Mouse (Mus musculus) hindbrain, embryonic 12.5 days (tissue): ENCODE data around the gene Cort. TPM values are rescaled to one million over a fixed set of nuclear protein-coding genes. Genes with fewer than 3 reads are reported as not detected.

Experiments
- ATAC-seq: fragments of 200-750 bp; cut with Nextera tagmentation; 2 replicates; pipeline ENCODE4 v1.8.0; 2017; ENCODE audit warnings: moderate TSS enrichment; ENCODE audit not compliant: low FRiP score
- H3K27ac ChIP-seq: fragments of 300-500 bp; sonication (generic); 2 replicates; pipeline ENCODE4 v1.5.1; 2016; ENCODE audit warnings: mild to moderate bottlenecking
- H3K27me3 ChIP-seq: fragments of 300-500 bp; sonication (generic); 2 replicates; pipeline ENCODE4 v1.6.1; 2016; ENCODE audit warnings: mild to moderate bottlenecking
- H3K36me3 ChIP-seq: fragments of 300-500 bp; sonication (generic); 2 replicates; pipeline ENCODE4 v1.6.1; 2016; ENCODE audit warnings: mild to moderate bottlenecking
- H3K4me1 ChIP-seq: fragments of 300-500 bp; sonication (generic); 2 replicates; pipeline ENCODE4 v1.6.1; 2016
- H3K4me2 ChIP-seq: fragments of 300-500 bp; sonication (generic); replicated peaks from 2 replicates; pipeline ENCODE4 v1.6.1; 2016; ENCODE audit warnings: mild to moderate bottlenecking
- H3K4me3 ChIP-seq: fragments of 300-500 bp; sonication (generic); 2 replicates; pipeline ENCODE4 v1.5.1; 2016; ENCODE audit warnings: mild to moderate bottlenecking
- H3K9ac ChIP-seq: fragments of 300-500 bp; sonication (generic); 2 replicates; pipeline ENCODE4 v1.6.1; 2016; ENCODE audit warnings: mild to moderate bottlenecking, moderate library complexity
- H3K9me3 ChIP-seq: fragments of 300-500 bp; sonication (generic); replicated peaks from 2 replicates; pipeline ENCODE4 v1.6.1; 2016; ENCODE audit warnings: mild to moderate bottlenecking
- WGBS: fragments of 180-500 bp; shearing (Covaris S2); methylation state at CpG from one replicate; pipeline ENCODE4 v1.1.7; 2016; 5-methylcytosine and 5-hydroxymethylcytosine counted together
- polyA plus RNA-seq: library from polyadenylated mRNA; unstranded; fragments of >200 nt; fragmentation: Nextera tagmentation; extraction: Ambion mirVana; gene quantifications from 2 replicates; pipeline ENCODE4 v1.2.1, GENCODE M21; 2016

Cort gene
- polyA plus RNA-seq, 1 experiment from 2014 or later = 0.34 TPM

- ATAC-seq = no peak
- no peak overlapping the region for H3K9ac ChIP-seq
- peaks cover 74% of the 10 kb centered on the region for H3K36me3 ChIP-seq
- 94% methylated on average over 6 of the region's 6 CpGs for WGBS
- H3K4me3 ChIP-seq = no peak overlapping the region
- no peak overlapping the region for H3K4me2 ChIP-seq
- H3K4me1 ChIP-seq = peaks cover 10% of the 10 kb centered on the region
- no peaks in the 10 kb centered on the region for H3K9me3 ChIP-seq
- H3K27me3 ChIP-seq = no peaks in the 10 kb centered on the region
- no peak overlapping the region for H3K27ac ChIP-seq
These were observed 34.6 kb upstream of the Cort start for GRCm38 (mm10) chr4:149161166-149161565.

- Histone ChIP-seq H3K36me3 (peaks cover 87% of the 10 kb centered on the region), H3K4me2 (no peak overlapping the region), H3K27me3 (no peaks in the 10 kb centered on the region), H3K4me3 (no peak overlapping the region), H3K4me1 (no peaks in the 10 kb centered on the region; the same call in 1 of the 2 replicates), H3K9ac (no peak overlapping the region), H3K9me3 (no peaks in the 10 kb centered on the region), H3K27ac (no peak overlapping the region)
- no peak for ATAC-seq
- 93% methylated on average over 13 of the region's 13 CpGs for WGBS
These were observed 33.3 kb upstream of the Cort start for GRCm38 (mm10) chr4:149159891-149160290.

GRCm38 (mm10) chr4:149159203-149159602 lies 32.6 kb upstream of the Cort start:
- Histone ChIP-seq H3K4me2 (no peak overlapping the region), H3K9ac (no peak overlapping the region), H3K4me1 (no peaks in the 10 kb centered on the region; the same call in 1 of the 2 replicates), H3K4me3 (no peak overlapping the region), H3K36me3 (peaks cover 94% of the 10 kb centered on the region), H3K9me3 (no peaks in the 10 kb centered on the region), H3K27me3 (no peaks in the 10 kb centered on the region), H3K27ac (no peak overlapping the region)
- 90% methylated on average over 2 of the region's 2 CpGs for whole genome bisulfite sequencing
- no peak for ATAC-seq

- Histone ChIP-seq H3K4me1 (no peaks in the 10 kb centered on the region), H3K36me3 (peaks cover 98% of the 10 kb centered on the region), H3K27me3 (no peaks in the 10 kb centered on the region), H3K4me3 (no peak overlapping the region), H3K27ac (no peak overlapping the region), H3K4me2 (no peak overlapping the region), H3K9me3 (no peaks in the 10 kb centered on the region), H3K9ac (no peak overlapping the region)
- no peak for ATAC-seq
- WGBS = 92% methylated on average over 8 of the region's 8 CpGs
These were observed 30.9 kb upstream of the Cort start for GRCm38 (mm10) chr4:149157415-149157973.

GRCm38 (mm10) chr4:149155711-149156110 lies 29.1 kb upstream of the Cort start:
- no peaks in the 10 kb centered on the region for H3K4me1 ChIP-seq
- no peak overlapping the region for H3K4me2 ChIP-seq
- no peak overlapping the region for H3K9ac ChIP-seq
- no peak overlapping the region for H3K27ac ChIP-seq
- H3K4me3 ChIP-seq = no peak overlapping the region
- no peaks in the 10 kb centered on the region for H3K27me3 ChIP-seq
- H3K36me3 ChIP-seq = peaks cover 99% of the 10 kb centered on the region
- H3K9me3 ChIP-seq = no peaks in the 10 kb centered on the region
- no peak for ATAC-seq
- 94% methylated on average over 6 of the region's 6 CpGs for WGBS

GRCm38 (mm10) chr4:149154859-149155258 lies 28.3 kb upstream of the Cort start:
- no peak for ATAC-seq
- H3K4me2 ChIP-seq = no peak overlapping the region
- H3K9ac ChIP-seq = no peak overlapping the region
- no peak overlapping the region for H3K27ac ChIP-seq
- no peaks in the 10 kb centered on the region for H3K9me3 ChIP-seq
- 97% methylated on average over 7 of the region's 7 CpGs for WGBS
- no peaks in the 10 kb centered on the region for H3K27me3 ChIP-seq
- no peaks in the 10 kb centered on the region for H3K4me1 ChIP-seq
- peaks cover 99% of the 10 kb centered on the region for H3K36me3 ChIP-seq
- H3K4me3 ChIP-seq = no peak overlapping the region

- no peak for ATAC-seq
- H3K4me1 ChIP-seq = 0 out of 2 replicates have a peak, but pooled peaks cover 3% of the 10 kb centered on the region
- H3K27me3 ChIP-seq = no peaks in the 10 kb centered on the region
- H3K9ac ChIP-seq = 0 out of 2 replicates have a peak overlapping the region, but pooled peaks have one; percentile 8
- H3K27ac ChIP-seq = no peak overlapping the region; the same call in 1 of the 2 replicates
- H3K36me3 ChIP-seq = peaks cover 67% of the 10 kb centered on the region
- no peaks in the 10 kb centered on the region for H3K9me3 ChIP-seq
- no peak overlapping the region for H3K4me3 ChIP-seq
- H3K4me2 ChIP-seq = no peak overlapping the region
- WGBS = 93% methylated on average over 11 of the region's 11 CpGs
These were observed 24.2 kb upstream of the Cort start for GRCm38 (mm10) chr4:149150721-149151120.

- H3K4me1 ChIP-seq = 0 out of 2 replicates have a peak, but pooled peaks cover 3% of the 10 kb centered on the region
- H3K9me3 ChIP-seq = no peaks in the 10 kb centered on the region
- 0 out of 2 replicates have a peak, but pooled peaks have one; percentile 22 for ATAC-seq
- peak overlapping the region; percentile 23; the same call in 1 of the 2 replicates for H3K27ac ChIP-seq
- H3K27me3 ChIP-seq = no peaks in the 10 kb centered on the region
- H3K4me2 ChIP-seq = no peak overlapping the region
- WGBS = 78% methylated on average over 11 of the region's 11 CpGs
- 0 out of 2 replicates have a peak overlapping the region, but pooled peaks have one; percentile 8 for H3K9ac ChIP-seq
- peaks cover 63% of the 10 kb centered on the region for H3K36me3 ChIP-seq
- H3K4me3 ChIP-seq = no peak overlapping the region
These were observed 23.7 kb upstream of the Cort start for GRCm38 (mm10) chr4:149150256-149150655.

- Histone ChIP-seq H3K9me3 (no peaks in the 10 kb centered on the region), H3K9ac (no peak overlapping the region), H3K27me3 (no peaks in the 10 kb centered on the region), H3K36me3 (peaks cover 56% of the 10 kb centered on the region), H3K4me1 (0 out of 2 replicates have a peak, but pooled peaks cover 3% of the 10 kb centered on the region), H3K4me3 (no peak overlapping the region), H3K27ac (peak overlapping the region; percentile 57; the same call in 1 of the 2 replicates), H3K4me2 (no peak overlapping the region)
- ATAC-seq = no peak
- 72% methylated on average over 7 of the region's 7 CpGs for WGBS
These were observed 23.0 kb upstream of the Cort start for GRCm38 (mm10) chr4:149149611-149150010.

- Histone ChIP-seq H3K4me1 (0 out of 2 replicates have a peak, but pooled peaks cover 3% of the 10 kb centered on the region), H3K27ac (peak overlapping the region; percentile 57; the same call in 1 of the 2 replicates), H3K36me3 (peaks cover 52% of the 10 kb centered on the region), H3K9me3 (no peaks in the 10 kb centered on the region), H3K27me3 (no peaks in the 10 kb centered on the region), H3K4me2 (no peak overlapping the region), H3K4me3 (no peak overlapping the region), H3K9ac (no peak overlapping the region)
- 75% methylated on average over 9 of the region's 9 CpGs for WGBS
- no peak for ATAC-seq
These were observed 22.6 kb upstream of the Cort start for GRCm38 (mm10) chr4:149149196-149149595.

- 0 out of 2 replicates have a peak, but pooled peaks cover 3% of the 10 kb centered on the region for H3K4me1 ChIP-seq
- ATAC-seq = no peak
- H3K9me3 ChIP-seq = no peaks in the 10 kb centered on the region
- no peaks in the 10 kb centered on the region for H3K27me3 ChIP-seq
- H3K27ac ChIP-seq = no peak overlapping the region
- WGBS = 79% methylated on average over 4 of the region's 4 CpGs
- no peak overlapping the region for H3K4me3 ChIP-seq
- no peak overlapping the region for H3K9ac ChIP-seq
- no peak overlapping the region for H3K4me2 ChIP-seq
- peaks cover 41% of the 10 kb centered on the region for H3K36me3 ChIP-seq
These were observed 21.5 kb upstream of the Cort start for GRCm38 (mm10) chr4:149148084-149148483.

- 86% methylated on average over 7 of the region's 7 CpGs for WGBS
- ATAC-seq = no peak
- no peak overlapping the region for H3K4me2 ChIP-seq
These were observed 21.0 kb upstream of the Cort start for GRCm38 (mm10) chr4:149147528-149147927.

GRCm38 (mm10) chr4:149145151-149145550 lies 18.6 kb upstream of the Cort start:
- H3K4me1 ChIP-seq = 0 out of 2 replicates have a peak, but pooled peaks cover 3% of the 10 kb centered on the region
- H3K4me2 ChIP-seq = no peak overlapping the region
- H3K27ac ChIP-seq = no peak overlapping the region
- H3K9me3 ChIP-seq = no peaks in the 10 kb centered on the region
- no peak overlapping the region for H3K9ac ChIP-seq
- H3K27me3 ChIP-seq = no peaks in the 10 kb centered on the region
- peaks cover 12% of the 10 kb centered on the region for H3K36me3 ChIP-seq
- H3K4me3 ChIP-seq = no peak overlapping the region
- no peak for ATAC-seq
- WGBS = 68% methylated on average over 4 of the region's 4 CpGs

More at GRCm38 (mm10) chr4:149147528-149147927, 21.0 kb upstream of the Cort start:
- H3K36me3 ChIP-seq = peaks cover 35% of the 10 kb centered on the region
- H3K27me3 ChIP-seq = no peaks in the 10 kb centered on the region
- H3K27ac ChIP-seq = no peak overlapping the region
- H3K4me3 ChIP-seq = no peak overlapping the region
- H3K9me3 ChIP-seq = no peaks in the 10 kb centered on the region
- H3K9ac ChIP-seq = no peak overlapping the region
- 0 out of 2 replicates have a peak, but pooled peaks cover 3% of the 10 kb centered on the region for H3K4me1 ChIP-seq
